Mouse (Mus musculus) C2C12 (cell line): ENCODE measurements around the gene Ankrd39. TPM values are rescaled to one million over a fixed set of nuclear protein-coding genes. Genes with fewer than 3 reads are reported as not detected.

Source experiments
- H3K27me3 ChIP-seq: one replicate; pipeline ENCODE4 v1.6.1; 2011; ENCODE audit not compliant: control insufficient read depth, insufficient read depth, insufficient read length
- H3K36me3 ChIP-seq: one replicate; pipeline ENCODE4 v1.6.1; 2011; ENCODE audit not compliant: control insufficient read depth, insufficient read depth
- H3K4me3 ChIP-seq: one replicate; pipeline ENCODE4 v1.5.1; 2011; ENCODE audit warnings: mild to moderate bottlenecking, control low read depth; ENCODE audit not compliant: poor library complexity, insufficient read depth, severe bottlenecking
- H3K79me2 ChIP-seq: one replicate; pipeline ENCODE4 v1.6.1; 2011; ENCODE audit not compliant: control insufficient read depth, insufficient read depth
- H3K79me3 ChIP-seq: one replicate; pipeline ENCODE4 v1.6.1; 2011; ENCODE audit warnings: low read depth, control low read depth
- H3ac ChIP-seq: one replicate; pipeline ENCODE3; 2011; ENCODE audit warnings: low read depth; ENCODE audit not compliant: control insufficient read depth, insufficient read length
- CEBPB ChIP-seq: IDR thresholded peaks from one replicate; pipeline ENCODE4 v1.6.1; 2011; ENCODE audit warnings: low read depth, mild to moderate bottlenecking, control low read depth, moderate library complexity
- CTCF ChIP-seq: IDR thresholded peaks from one replicate; pipeline ENCODE4 v1.5.1; 2011; ENCODE audit not compliant: control insufficient read depth, insufficient read depth, insufficient read length
- FOSL1 ChIP-seq: IDR thresholded peaks from one replicate; pipeline ENCODE4 v1.8.0; 2011; ENCODE audit warnings: mild to moderate bottlenecking, low read length; ENCODE audit not compliant: poor library complexity, insufficient read depth, severe bottlenecking
- MAX ChIP-seq: IDR thresholded peaks from one replicate; pipeline ENCODE4 v1.6.1; 2011; ENCODE audit warnings: mild to moderate bottlenecking, control low read depth
- MYOD1 ChIP-seq: IDR thresholded peaks from one replicate; pipeline ENCODE4 v1.6.1; 2011; ENCODE audit warnings: low read depth; ENCODE audit not compliant: control insufficient read depth, insufficient read length
- MYOG ChIP-seq: IDR thresholded peaks from one replicate; pipeline ENCODE4 v1.6.1; 2011; ENCODE audit not compliant: control insufficient read depth, insufficient read length; ENCODE audit errors: extremely low read depth
- USF1 ChIP-seq: IDR thresholded peaks from one replicate; pipeline ENCODE4 v1.6.1; 2011; ENCODE audit warnings: low read depth, mild to moderate bottlenecking, control low read depth, moderate library complexity
- polyA plus RNA-seq: library from polyadenylated mRNA; unstranded; fragments of >200 nt; fragmentation: generic; extraction: Trizol; gene quantifications from one replicate; pipeline ENCODE4 v1.2.1, GENCODE M21; 2012; ENCODE audit warnings: missing spikeins

Gene Ankrd39
- polyA plus RNA-seq, 1 experiment: 7.8 TPM

GRCm38 (mm10) chr1:36559256-36559655, 12.0 kb upstream of the Ankrd39 start:
- Histone ChIP-seq H3K79me2 (peaks cover 28% of the 10 kb centered on the region), H3K36me3 (peaks cover 8% of the 10 kb centered on the region), H3K4me3 (no peak overlapping the region), H3ac (no peak overlapping the region), H3K27me3 (no peaks in the 10 kb centered on the region), H3K79me3 (peaks cover 18% of the 10 kb centered on the region)
- TF ChIP-seq CEBPB: no peak
- no peak for TF ChIP-seq FOSL1
- no peak for TF ChIP-seq MYOD1
- no peak for TF ChIP-seq MYOG
- no peak for TF ChIP-seq MAX
- no peak for TF ChIP-seq CTCF
- no peak for TF ChIP-seq USF1

- peaks cover 38% of the 10 kb centered on the region for H3K79me2 ChIP-seq
- H3K27me3 ChIP-seq: no peaks in the 10 kb centered on the region
Observed at GRCm38 (mm10) chr1:36558031-36558993, 11.1 kb upstream of the Ankrd39 start, which contains the start of gene Sema4c. TSS of gene Sema4c (minus strand) at chr1:36558349.

DNA sequence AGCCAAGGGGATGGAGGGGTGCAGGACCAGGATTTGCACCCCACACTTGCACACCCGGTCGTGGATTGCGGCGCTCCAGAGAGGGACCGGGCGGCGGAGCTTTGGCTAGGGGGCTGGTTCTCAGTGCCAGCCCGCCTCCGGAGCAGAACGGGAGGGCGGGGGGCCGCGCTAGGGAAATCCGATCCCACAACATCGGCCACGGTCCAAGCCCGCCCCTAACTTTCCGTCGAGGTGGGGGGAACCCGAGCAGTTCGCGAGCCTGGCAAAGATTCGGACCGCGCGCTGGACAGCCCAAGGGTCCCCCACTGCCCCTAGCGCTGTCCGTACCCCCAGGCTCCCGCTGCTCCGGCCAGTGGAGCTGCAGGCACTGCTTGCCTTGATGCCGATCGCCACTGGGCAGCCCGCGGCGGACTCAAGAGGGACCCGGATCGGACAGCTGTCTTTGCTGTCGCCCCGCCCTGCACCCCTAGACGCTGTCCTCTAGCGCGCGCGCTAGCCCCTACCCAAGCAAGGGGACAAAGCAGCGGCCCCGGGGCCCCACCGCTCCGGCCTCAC, 10.3 kb upstream of the Ankrd39 start:
- peaks cover 46% of the 10 kb centered on the region for H3K79me2 ChIP-seq
- H3ac ChIP-seq: peak overlapping the region; percentile 96
- H3K79me3 ChIP-seq: peaks cover 22% of the 10 kb centered on the region
- peaks cover 25% of the 10 kb centered on the region for H3K36me3 ChIP-seq
- peak overlapping the region; percentile 68 for H3K4me3 ChIP-seq
- TF ChIP-seq CEBPB: no peak
- no peak for TF ChIP-seq MYOD1
- no peak for TF ChIP-seq MYOG
- TF ChIP-seq USF1: no peak
- TF ChIP-seq FOSL1: no peak
- TF ChIP-seq MAX: no peak
- TF ChIP-seq CTCF: no peak
- no peaks in the 10 kb centered on the region for H3K27me3 ChIP-seq

More at GRCm38 (mm10) chr1:36558031-36558993, 11.1 kb upstream of the Ankrd39 start, which contains the start of gene Sema4c:
- TF ChIP-seq USF1 (no peak), MYOG (no peak), CEBPB (no peak), MAX (no peak)
- Histone ChIP-seq H3K4me3 (peak within 1 kb of the TSS; percentile 68), H3K79me3 (peaks cover 22% of the 10 kb centered on the region), H3ac (peak within 1 kb of the TSS; percentile 96), H3K36me3 (peaks cover 18% of the 10 kb centered on the region)

DNA sequence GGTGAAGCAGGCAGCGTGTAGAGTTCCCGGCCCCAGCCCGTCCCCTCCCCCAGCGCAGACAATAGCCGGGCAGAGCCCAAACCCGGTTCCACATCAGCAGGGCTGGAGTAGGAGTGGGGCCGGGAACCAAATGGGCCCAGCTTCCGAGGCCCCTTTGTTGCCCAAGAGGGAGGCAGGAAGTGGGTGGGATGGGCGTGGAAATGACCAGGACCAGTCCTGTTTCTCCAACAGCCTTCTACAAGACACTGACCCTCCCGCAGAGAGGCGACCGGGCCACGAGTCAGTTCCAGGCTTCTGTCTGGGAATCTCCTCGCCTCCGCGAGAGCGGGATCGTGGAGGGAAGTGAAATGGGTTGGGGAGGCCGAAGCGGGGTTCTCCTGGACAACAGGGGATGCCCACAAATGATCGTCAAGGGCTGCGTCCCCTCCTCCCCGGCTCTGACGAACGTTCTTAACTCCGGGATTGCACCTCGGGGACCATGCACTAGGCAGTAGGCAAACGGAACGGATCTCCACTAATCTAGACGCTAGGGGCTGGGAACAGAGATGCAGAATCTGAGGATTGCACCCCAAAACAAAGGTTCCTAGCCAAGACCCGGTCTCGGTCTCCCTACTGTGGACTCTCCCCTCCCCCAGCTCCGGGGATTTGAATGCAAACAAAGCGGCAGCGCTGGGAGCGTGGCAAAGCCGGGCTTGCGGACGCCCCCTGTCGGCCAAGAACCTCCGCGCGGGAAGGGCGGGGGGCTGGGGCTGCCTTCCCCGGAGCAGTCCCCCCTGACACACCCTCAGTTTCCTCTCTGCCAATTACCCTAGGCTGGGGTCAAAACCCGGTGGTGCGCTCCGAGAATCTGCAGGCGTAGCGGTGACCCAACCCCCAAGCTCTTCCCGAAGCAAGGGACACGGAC, 9.6 kb upstream of the Ankrd39 start:
- H3ac ChIP-seq: peak overlapping the region; percentile 96
- no peaks in the 10 kb centered on the region for H3K27me3 ChIP-seq
- TF ChIP-seq MAX: peak; percentile 59
- peak; percentile 78 for TF ChIP-seq CEBPB
- peak; percentile 91 for TF ChIP-seq CTCF
- TF ChIP-seq USF1: no peak
- H3K79me2 ChIP-seq: peaks cover 51% of the 10 kb centered on the region
- peaks cover 22% of the 10 kb centered on the region for H3K79me3 ChIP-seq
- H3K4me3 ChIP-seq: peak overlapping the region; percentile 68
- H3K36me3 ChIP-seq: peaks cover 30% of the 10 kb centered on the region

GRCm38 (mm10) chr1:36555798-36556395, 8.7 kb upstream of the Ankrd39 start:
- peak overlapping the region; percentile 81 for H3ac ChIP-seq
- no peak for TF ChIP-seq MYOD1
- TF ChIP-seq USF1: no peak
- no peak for TF ChIP-seq CEBPB
- TF ChIP-seq CTCF: no peak
- TF ChIP-seq FOSL1: no peak
- no peak for TF ChIP-seq MYOG
- TF ChIP-seq MAX: no peak
- H3K27me3 ChIP-seq: no peaks in the 10 kb centered on the region
- H3K36me3 ChIP-seq: peaks cover 39% of the 10 kb centered on the region
- H3K4me3 ChIP-seq: peak overlapping the region; percentile 68
- H3K79me3 ChIP-seq: peaks cover 22% of the 10 kb centered on the region
- peaks cover 51% of the 10 kb centered on the region for H3K79me2 ChIP-seq
